Mouse (Mus musculus) embryonic facial prominence, embryonic 14.5 days (tissue): ENCODE results near the gene Hexb. TPM values are rescaled to one million over a fixed set of nuclear protein-coding genes. Genes with fewer than 3 reads are reported as not detected.

Experiments used
- ATAC-seq: fragments of 200-750 bp; cut with Nextera tagmentation; 2 replicates; pipeline ENCODE4 v1.8.0; 2017; ENCODE audit warnings: low read depth, moderate number of reproducible peaks, moderate TSS enrichment
- DNase-seq: peaks from one replicate; pipeline ENCODE4 v3.0.0-alpha.2; 2015; ENCODE audit warnings: low spot score
- H3K27ac ChIP-seq: fragments of 300-500 bp; sonication (generic); replicated peaks from 2 replicates; pipeline ENCODE4 v1.5.1; 2014; ENCODE audit warnings: low read depth, mild to moderate bottlenecking, low read length, moderate library complexity
- H3K27me3 ChIP-seq: fragments of 300-500 bp; sonication (generic); replicated peaks from 2 replicates; pipeline ENCODE4 v1.6.1; 2014; ENCODE audit warnings: low read length; ENCODE audit not compliant: control insufficient read depth, insufficient read depth
- H3K36me3 ChIP-seq: fragments of 300-500 bp; sonication (generic); 2 replicates; pipeline ENCODE4 v1.6.1; 2014; ENCODE audit warnings: low read length, mixed read lengths; ENCODE audit not compliant: control insufficient read depth, insufficient read depth
- H3K4me1 ChIP-seq: fragments of 300-500 bp; sonication (generic); 2 replicates; pipeline ENCODE4 v1.6.1; 2014; ENCODE audit warnings: antibody characterized with exemption, low read length; ENCODE audit not compliant: control insufficient read depth, insufficient read depth
- H3K4me2 ChIP-seq: fragments of 300-500 bp; sonication (generic); 2 replicates; pipeline ENCODE4 v1.6.1; 2014; ENCODE audit warnings: low read depth, mild to moderate bottlenecking, low read length, moderate library complexity, mixed read lengths
- H3K4me3 ChIP-seq: fragments of 300-500 bp; sonication (generic); 2 replicates; pipeline ENCODE4 v1.5.1; 2014; ENCODE audit warnings: low read depth, mild to moderate bottlenecking, low read length
- H3K9ac ChIP-seq: fragments of 300-500 bp; sonication (generic); 2 replicates; pipeline ENCODE4 v1.6.1; 2014; ENCODE audit warnings: low read depth, mild to moderate bottlenecking, low read length, moderate library complexity, mixed read lengths
- H3K9me3 ChIP-seq: fragments of 300-500 bp; sonication (generic); 2 replicates; pipeline ENCODE4 v1.6.1; 2016; ENCODE audit warnings: low read length; ENCODE audit not compliant: control insufficient read depth
- WGBS: fragments of 180-500 bp; shearing (Covaris S2); extraction: QIAGEN DNeasy Blood & Tissue Kit; methylation state at CpG from one replicate; pipeline ENCODE4 v1.1.7; 2014; 5-methylcytosine and 5-hydroxymethylcytosine counted together
- polyA plus RNA-seq: library from polyadenylated mRNA; unstranded; fragments of >200 nt; fragmentation: Nextera tagmentation; extraction: Ambion mirVana; gene quantifications from 2 replicates; pipeline ENCODE4 v1.2.1, GENCODE M21; 2014

Gene Hexb
- polyA plus RNA-seq, 1 experiment from 2014 or later, result 44.4 TPM

DNA sequence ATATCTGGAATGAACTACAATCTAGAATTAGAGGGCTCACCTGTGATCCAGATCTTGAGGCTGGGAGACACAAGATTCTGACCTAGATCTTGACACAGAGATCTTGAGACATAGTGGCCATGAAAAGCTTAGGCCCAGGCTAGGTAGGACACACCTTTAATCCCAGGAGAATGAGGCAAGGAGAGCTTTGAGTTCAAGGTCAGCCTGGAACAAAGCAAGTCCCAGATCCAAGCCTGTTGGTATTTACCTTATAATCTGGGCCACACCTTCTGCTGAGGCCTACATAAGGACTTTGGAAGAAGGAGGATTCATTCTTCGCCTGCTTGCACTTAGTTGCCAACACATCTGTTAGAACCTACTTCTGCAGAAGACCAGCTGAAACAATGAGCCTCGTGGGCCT lies 966 bp upstream of the Hexb start:
- WGBS, result 75% methylated on average over 2 of the region's 2 CpGs
- Histone ChIP-seq H3K27ac (no peak overlapping the region), H3K4me3 (no peak overlapping the region), H3K27me3 (no peaks in the 10 kb centered on the region), H3K9me3 (no peaks in the 10 kb centered on the region), H3K9ac (no peak overlapping the region), H3K4me1 (no peaks in the 10 kb centered on the region; the same call in 1 of the 2 replicates), H3K36me3 (no peaks in the 10 kb centered on the region), H3K4me2 (no peak overlapping the region)
- DNase-seq (no peak), ATAC-seq (no peak)

GRCm38 (mm10) chr13:97196925-97197218 lies 1.3 kb downstream of the Hexb start:
- Histone ChIP-seq H3K9me3 (no peaks in the 10 kb centered on the region), H3K36me3 (no peaks in the 10 kb centered on the region), H3K27me3 (no peaks in the 10 kb centered on the region), H3K27ac (no peak overlapping the region), H3K4me2 (no peak overlapping the region), H3K4me1 (no peaks in the 10 kb centered on the region; the same call in 1 of the 2 replicates), H3K9ac (no peak overlapping the region), H3K4me3 (no peak overlapping the region)
- no peak for DNase-seq
- WGBS, result 74% methylated on average over 2 of the region's 2 CpGs
- ATAC-seq, result no peak

DNA sequence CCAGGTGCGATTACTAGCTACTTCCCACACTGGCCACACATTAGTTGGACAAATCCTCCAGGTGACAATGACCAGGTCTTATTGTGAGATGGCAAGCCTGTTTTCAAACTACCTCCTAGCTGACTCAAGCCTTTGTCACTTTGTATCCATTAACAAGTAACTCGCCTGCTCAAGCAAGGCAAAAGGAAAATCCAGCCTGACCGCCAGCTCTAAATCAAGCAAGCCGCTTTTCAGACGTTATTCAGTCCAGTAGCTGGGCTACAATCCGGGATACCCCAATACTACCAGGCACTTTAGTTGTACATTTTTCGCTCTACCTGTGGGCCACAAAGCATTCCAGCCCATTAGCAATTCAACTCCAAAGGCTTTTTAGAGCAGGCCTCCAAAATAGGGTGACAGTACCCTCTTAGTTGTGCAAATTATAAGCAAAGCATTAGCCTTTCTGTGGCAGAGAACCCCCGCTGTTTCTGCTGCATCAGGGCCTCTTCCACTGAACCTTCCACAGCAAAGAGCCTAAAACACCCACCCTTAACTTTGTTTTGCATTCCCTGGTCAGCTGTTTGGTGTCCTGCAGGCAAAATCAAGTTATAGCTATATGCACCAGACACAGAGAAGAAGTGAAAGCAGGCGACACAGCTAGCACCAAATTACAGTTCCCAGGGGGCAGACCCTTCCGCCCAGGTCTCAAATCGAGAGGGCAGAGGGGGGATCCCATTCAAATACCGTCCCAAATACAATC lies 1.8 kb downstream of the Hexb start:
- 67% methylated on average over 12 of the region's 12 CpGs for WGBS

GRCm38 (mm10) chr13:97193420-97193819 lies 4.7 kb downstream of the Hexb start:
- Histone ChIP-seq H3K4me1 (no peaks in the 10 kb centered on the region; the same call in 1 of the 2 replicates), H3K9me3 (no peaks in the 10 kb centered on the region), H3K4me2 (no peak overlapping the region), H3K36me3 (0 out of 2 replicates have a peak, but pooled peaks cover 4% of the 10 kb centered on the region), H3K27ac (no peak overlapping the region), H3K4me3 (no peak overlapping the region), H3K27me3 (no peaks in the 10 kb centered on the region), H3K9ac (no peak overlapping the region)
- 47% methylated on average over 7 of the region's 7 CpGs for WGBS
- peak; percentile 80 for DNase-seq
- ATAC-seq, result no peak

More for the DNA sequence above, 1.8 kb downstream of the Hexb start:
- ATAC-seq, result no peak
- no peak for DNase-seq
- H3K4me2 ChIP-seq, result no peak overlapping the region
- H3K4me1 ChIP-seq, result no peaks in the 10 kb centered on the region; the same call in 1 of the 2 replicates
- no peak overlapping the region for H3K9ac ChIP-seq
- H3K27me3 ChIP-seq, result no peaks in the 10 kb centered on the region
- no peak overlapping the region for H3K27ac ChIP-seq
- no peak overlapping the region for H3K4me3 ChIP-seq
- H3K36me3 ChIP-seq, result no peaks in the 10 kb centered on the region
- no peaks in the 10 kb centered on the region for H3K9me3 ChIP-seq

GRCm38 (mm10) chr13:97192649-97193048 lies 5.5 kb downstream of the Hexb start:
- no peak overlapping the region for H3K9ac ChIP-seq
- 81% methylated on average over 11 of the region's 11 CpGs for WGBS
- H3K4me1 ChIP-seq, result no peaks in the 10 kb centered on the region; the same call in 1 of the 2 replicates
- H3K27ac ChIP-seq, result no peak overlapping the region
- 0 out of 2 replicates have a peak, but pooled peaks cover 4% of the 10 kb centered on the region for H3K36me3 ChIP-seq
- H3K4me2 ChIP-seq, result no peak overlapping the region
- DNase-seq, result no peak
- no peak overlapping the region for H3K4me3 ChIP-seq
- no peak for ATAC-seq
- no peaks in the 10 kb centered on the region for H3K27me3 ChIP-seq
- no peaks in the 10 kb centered on the region for H3K9me3 ChIP-seq

- no peaks in the 10 kb centered on the region for H3K9me3 ChIP-seq
- no peaks in the 10 kb centered on the region for H3K27me3 ChIP-seq
- H3K4me3 ChIP-seq, result no peak overlapping the region
- no peaks in the 10 kb centered on the region for H3K4me1 ChIP-seq
- no peak overlapping the region for H3K9ac ChIP-seq
- ATAC-seq (no peak), DNase-seq (no peak)
- 0 out of 2 replicates have a peak, but pooled peaks cover 8% of the 10 kb centered on the region for H3K36me3 ChIP-seq
- H3K4me2 ChIP-seq, result no peak overlapping the region
- WGBS, result 76% methylated on average over 5 of the region's 5 CpGs
- no peak overlapping the region for H3K27ac ChIP-seq
Observed at GRCm38 (mm10) chr13:97187693-97188092, 10.5 kb downstream of the Hexb start.

DNA sequence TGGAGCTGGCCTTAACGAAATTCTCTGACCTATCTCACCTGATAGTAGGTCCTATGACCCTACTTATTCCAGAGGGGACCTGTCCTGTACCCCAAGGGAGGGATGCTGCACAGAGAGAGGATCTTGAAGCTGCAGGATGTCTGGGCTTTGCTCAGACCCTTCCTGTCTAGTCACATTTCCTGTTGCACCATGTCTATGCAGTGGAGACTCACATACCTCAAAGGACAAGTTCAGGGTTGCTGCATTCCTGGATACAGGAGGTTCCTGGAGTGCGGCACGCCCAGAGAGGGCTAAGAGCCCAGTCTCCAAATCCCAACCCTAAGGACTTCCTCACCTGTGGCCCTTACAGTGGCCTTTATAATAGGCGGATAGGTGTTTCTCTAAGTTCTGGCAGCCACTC lies 11.8 kb downstream of the Hexb start:
- no peak overlapping the region for H3K4me3 ChIP-seq
- H3K27ac ChIP-seq, result no peak overlapping the region
- WGBS, result 72% methylated on average over 4 of the region's 4 CpGs
- H3K27me3 ChIP-seq, result no peaks in the 10 kb centered on the region
- DNase-seq (no peak), ATAC-seq (no peak)
- H3K9ac ChIP-seq, result no peak overlapping the region
- H3K36me3 ChIP-seq, result 0 out of 2 replicates have a peak, but pooled peaks cover 8% of the 10 kb centered on the region
- no peaks in the 10 kb centered on the region for H3K9me3 ChIP-seq
- no peaks in the 10 kb centered on the region for H3K4me1 ChIP-seq
- no peak overlapping the region for H3K4me2 ChIP-seq

DNA sequence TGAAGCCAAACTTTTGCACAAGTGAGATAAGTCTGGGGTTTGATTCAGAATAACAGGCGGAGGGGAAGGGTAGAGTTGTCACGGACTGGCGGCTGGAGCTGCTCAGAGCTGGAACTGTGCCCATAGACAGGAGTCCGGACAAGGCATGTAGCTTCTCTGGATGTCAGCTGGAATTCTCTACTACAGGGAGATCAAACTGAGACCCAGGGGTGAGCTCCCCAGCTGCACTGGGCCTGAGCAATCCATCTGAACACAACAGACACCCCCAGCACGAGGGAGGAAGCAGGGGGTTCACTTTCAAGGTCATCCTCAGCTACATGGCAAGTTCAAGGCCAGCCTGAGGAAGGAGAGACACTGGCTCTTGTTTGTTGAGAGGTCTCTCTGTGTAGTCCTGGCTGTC lies 13.5 kb downstream of the Hexb start:
- ATAC-seq, result no peak
- DNase-seq, result peak; percentile 13
- Histone ChIP-seq H3K4me3 (no peak overlapping the region), H3K9me3 (no peaks in the 10 kb centered on the region), H3K27ac (no peak overlapping the region), H3K27me3 (no peaks in the 10 kb centered on the region), H3K4me2 (no peak overlapping the region), H3K9ac (no peak overlapping the region), H3K36me3 (peaks cover 21% of the 10 kb centered on the region), H3K4me1 (no peaks in the 10 kb centered on the region)
- WGBS, result 72% methylated on average over 5 of the region's 5 CpGs

DNA sequence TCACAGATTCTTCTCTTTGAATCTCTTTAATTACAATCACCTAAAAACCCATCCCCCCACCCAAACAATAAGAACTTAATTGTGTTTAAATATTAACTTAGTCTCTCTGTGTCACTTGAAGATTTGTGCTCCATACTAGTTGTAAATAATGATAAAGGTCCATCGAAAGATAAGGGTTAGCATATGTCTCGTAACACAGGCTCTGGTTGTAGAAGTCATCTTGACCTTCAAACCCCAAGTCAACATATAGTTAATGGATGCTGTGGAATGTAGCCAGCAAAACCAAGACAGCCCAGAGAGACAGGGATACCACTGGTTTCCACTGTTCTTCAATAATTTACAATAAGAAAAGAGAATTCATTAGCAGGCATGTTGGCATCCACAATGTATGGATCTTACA lies 14.0 kb downstream of the Hexb start:
- Histone ChIP-seq H3K27ac (no peak overlapping the region), H3K4me1 (no peaks in the 10 kb centered on the region), H3K27me3 (no peaks in the 10 kb centered on the region), H3K9me3 (no peaks in the 10 kb centered on the region), H3K36me3 (peaks cover 26% of the 10 kb centered on the region), H3K9ac (no peak overlapping the region), H3K4me2 (no peak overlapping the region), H3K4me3 (no peak overlapping the region)
- ATAC-seq, result no peak
- no peak for DNase-seq
- 93% methylated on average over 2 of the region's 2 CpGs for WGBS
